Mouse (Mus musculus): ENCODE results near the gene Plg.

The Plg gene

GRCm38 (mm10) chr17:12452862-12453531 lies 74.6 kb downstream of the Plg start:
- DNase-seq (ENCODE audit: low spot score in 2 of 2): peak in 1 of 2 experiments; percentile 30

DNA sequence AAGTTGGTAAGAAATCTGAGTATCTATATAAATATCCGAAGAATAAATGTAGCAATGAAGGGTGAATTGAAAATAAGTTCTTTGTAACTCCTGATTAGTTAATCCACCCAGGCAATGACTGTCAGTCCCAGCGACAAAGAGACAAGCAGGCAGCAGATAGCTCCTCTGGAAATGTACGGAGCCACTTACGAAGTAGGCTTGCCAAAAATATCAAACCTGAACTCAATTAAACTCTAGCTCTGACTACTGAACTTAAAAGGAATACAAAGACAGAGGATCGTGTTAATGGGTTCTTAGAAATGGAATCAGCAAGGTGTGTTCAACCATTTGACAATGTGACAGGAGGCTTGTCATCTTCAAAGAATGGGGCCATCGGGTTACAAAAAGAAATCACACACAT lies 75.3 kb downstream of the Plg start:
- no peak for DNase-seq (ENCODE audit: low spot score in 2 of 2)

GRCm38 (mm10) chr17:12455143-12455790 lies 76.9 kb downstream of the Plg start:
- DNase-seq (ENCODE audit: low spot score in 2 of 2): peak in 1 of 2 experiments; percentile 25

- no peak for DNase-seq (ENCODE audit: low spot score in 2 of 2)
These were observed 82.8 kb downstream of the Plg start for GRCm38 (mm10) chr17:12461168-12461567.

- DNase-seq (ENCODE audit: low spot score in 2 of 2): no peak
These were observed 88.1 kb downstream of the Plg start for GRCm38 (mm10) chr17:12466501-12467000.

DNA sequence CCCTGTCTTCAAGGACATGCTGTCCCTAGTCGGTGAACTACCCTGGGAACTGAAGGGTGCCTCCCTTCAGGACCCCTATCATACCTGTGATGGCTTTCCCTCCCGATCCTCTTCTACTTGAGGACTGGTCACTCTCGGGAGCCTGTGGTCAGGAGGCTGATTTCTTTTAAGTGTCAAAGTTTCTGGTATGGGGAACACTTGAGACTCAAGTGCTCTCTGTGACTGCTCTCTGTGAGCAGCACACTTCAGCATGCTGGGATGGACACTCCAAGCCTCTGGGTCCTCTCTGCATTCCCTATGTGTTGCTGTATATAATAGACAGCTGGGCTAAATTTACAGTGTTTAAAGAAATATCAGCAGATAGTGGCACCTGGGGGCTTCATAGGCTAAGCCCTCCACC lies 89.2 kb downstream of the Plg start:
- DNase-seq (ENCODE audit: low spot score in 2 of 2): no peak

DNA sequence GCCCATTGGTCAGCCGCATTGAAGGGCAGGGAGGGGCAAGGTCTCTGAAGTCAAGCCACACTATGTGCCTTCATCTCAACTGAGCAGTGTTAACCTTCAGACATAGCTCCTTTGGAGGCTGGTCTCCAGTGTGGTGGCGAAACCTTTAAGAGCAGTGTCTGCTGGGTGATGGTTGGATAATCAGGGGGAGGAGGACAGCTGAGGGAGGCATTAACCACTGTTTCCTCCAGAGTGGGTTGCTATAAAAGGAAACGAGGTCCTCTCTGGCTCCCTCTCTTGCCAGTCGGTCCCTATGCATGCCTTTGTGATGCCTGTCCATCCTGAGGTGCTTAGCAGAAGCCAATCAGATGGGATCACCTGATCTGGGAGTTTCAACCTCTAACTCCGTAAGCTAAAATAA lies 90.3 kb downstream of the Plg start:
- DNase-seq (ENCODE audit: low spot score in 2 of 2): no peak
